Mouse (Mus musculus) spleen, adult 2 months (tissue): ENCODE results near the gene Galnt15. TPM values are rescaled to one million over a fixed set of nuclear protein-coding genes. Genes with fewer than 3 reads are reported as not detected.

ENCODE experiments used
- DNase-seq, 2 experiments: peaks; one replicate each; pipeline versions ENCODE4 v3.0.0 to v3.0.0-alpha.2; 2012 to 2021; ENCODE audit warnings: low spot score in 2 of 2, low read depth in 1 of 2
- H3K27ac ChIP-seq: fragments of 200-500 bp; 2 replicates; pipeline ENCODE4 v1.5.1; 2012; ENCODE audit warnings: low read length, inconsistent platforms; ENCODE audit not compliant: insufficient read depth
- H3K27me3 ChIP-seq: fragments of 200-500 bp; 2 replicates; pipeline ENCODE4 v1.6.1; 2012; ENCODE audit warnings: mild to moderate bottlenecking, moderate library complexity, low read length, inconsistent platforms; ENCODE audit not compliant: control insufficient read depth, insufficient read depth
- H3K36me3 ChIP-seq: fragments of 200-500 bp; 2 replicates; pipeline ENCODE4 v1.6.1; 2012; ENCODE audit warnings: mild to moderate bottlenecking, low read length, inconsistent platforms; ENCODE audit not compliant: control insufficient read depth, insufficient read depth
- H3K4me1 ChIP-seq: fragments of 200-500 bp; 2 replicates; pipeline ENCODE4 v1.6.1; 2011; ENCODE audit warnings: inconsistent platforms; ENCODE audit not compliant: control insufficient read depth, insufficient read depth, insufficient read length
- H3K4me3 ChIP-seq: fragments of 200-500 bp; 2 replicates; pipeline ENCODE4 v1.5.1; 2011; ENCODE audit warnings: mild to moderate bottlenecking, inconsistent platforms; ENCODE audit not compliant: insufficient read depth, insufficient read length; ENCODE audit errors: extremely low read depth
- CTCF ChIP-seq: fragments of 200-500 bp; IDR thresholded peaks from 2 replicates; pipeline ENCODE4 v1.5.1; 2011; ENCODE audit warnings: mild to moderate bottlenecking, inconsistent platforms; ENCODE audit not compliant: insufficient read depth, insufficient read length, insufficient replicate concordance; ENCODE audit errors: extremely low read depth
- POLR2A ChIP-seq: fragments of 200-500 bp; IDR thresholded peaks from 2 replicates; pipeline ENCODE4 v1.6.1; 2011; ENCODE audit warnings: low read depth, low read length, inconsistent platforms
- whole genome bisulfite sequencing: fragments of 180-500 bp; shearing (Covaris S2); methylation state at CpG from one replicate; pipeline ENCODE4 v1.1.7; 2018; 5-methylcytosine and 5-hydroxymethylcytosine counted together
- polyA plus RNA-seq: library from polyadenylated mRNA; depleted of rRNA; stranded (reverse); fragments of >200 nt; gene quantifications from 2 replicates; pipeline ENCODE4 v1.2.3, GENCODE M21; 2012; rRNA removed

Gene Galnt15
- polyA plus RNA-seq, 1 experiment = 0.75 TPM

GRCm38 (mm10) chr14:32095646-32096045, 66.9 kb downstream of the Galnt15 start:
- no peaks in the 10 kb centered on the region for H3K4me1 ChIP-seq
- TF ChIP-seq POLR2A = no peak
- H3K36me3 ChIP-seq = peaks cover 32% of the 10 kb centered on the region
- no peak for DNase-seq
- H3K27ac ChIP-seq = no peak overlapping the region
- no peak overlapping the region for H3K4me3 ChIP-seq
- no peaks in the 10 kb centered on the region for H3K27me3 ChIP-seq
- 94% methylated on average over 5 of the region's 5 CpGs for WGBS

- Histone ChIP-seq H3K36me3 (peaks cover 32% of the 10 kb centered on the region), H3K4me3 (no peak overlapping the region), H3K27ac (no peak overlapping the region), H3K4me1 (no peaks in the 10 kb centered on the region), H3K27me3 (no peaks in the 10 kb centered on the region)
- no peak for DNase-seq
- TF ChIP-seq CTCF (no peak), POLR2A (no peak)
- WGBS = 87% methylated on average over 5 of the region's 5 CpGs
Observed at GRCm38 (mm10) chr14:32096740-32097139, 68.0 kb downstream of the Galnt15 start.

- TF ChIP-seq CTCF = no peak
- TF ChIP-seq POLR2A = no peak
- Histone ChIP-seq H3K36me3 (peaks cover 33% of the 10 kb centered on the region), H3K4me3 (no peak overlapping the region), H3K4me1 (no peaks in the 10 kb centered on the region), H3K27ac (no peak overlapping the region), H3K27me3 (no peaks in the 10 kb centered on the region)
- no peak for DNase-seq
- WGBS = 97% methylated on average over 7 of the region's 7 CpGs
Observed at GRCm38 (mm10) chr14:32097691-32098090, 68.9 kb downstream of the Galnt15 start.

- Histone ChIP-seq H3K4me3 (no peak overlapping the region), H3K27ac (no peak overlapping the region), H3K36me3 (peaks cover 32% of the 10 kb centered on the region), H3K4me1 (no peaks in the 10 kb centered on the region), H3K27me3 (no peaks in the 10 kb centered on the region)
- DNase-seq = no peak
- TF ChIP-seq POLR2A (no peak), CTCF (no peak)
- 94% methylated on average over 3 of the region's 3 CpGs for WGBS
Observed at GRCm38 (mm10) chr14:32098951-32099350, 70.2 kb downstream of the Galnt15 start.

DNA sequence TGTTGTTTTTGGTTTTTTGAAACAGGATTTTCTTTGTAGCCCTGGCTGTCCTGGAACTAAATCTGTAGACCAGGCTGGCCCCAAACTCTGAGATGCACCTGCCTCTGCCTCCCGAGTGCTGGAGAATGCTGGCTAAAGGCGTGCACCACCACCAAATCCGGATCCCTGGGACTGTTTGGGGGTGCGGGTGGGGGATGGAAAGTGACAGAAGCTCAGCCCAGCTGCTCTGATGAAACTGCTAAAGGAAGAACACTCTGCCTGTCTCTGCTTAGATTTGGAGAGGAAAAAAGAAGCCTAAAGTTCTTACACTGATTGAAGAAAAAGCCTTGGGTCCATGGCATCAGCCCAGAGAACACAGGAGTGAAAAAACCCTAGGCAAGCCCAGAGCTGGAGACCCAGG, 74.8 kb downstream of the Galnt15 start:
- H3K4me1 ChIP-seq = no peaks in the 10 kb centered on the region
- no peak overlapping the region for H3K27ac ChIP-seq
- 94% methylated on average over 4 of the region's 4 CpGs for WGBS
- DNase-seq = no peak
- no peaks in the 10 kb centered on the region for H3K27me3 ChIP-seq
- peaks cover 15% of the 10 kb centered on the region; the same call in 1 of the 2 replicates for H3K36me3 ChIP-seq
- H3K4me3 ChIP-seq = no peak overlapping the region
- no peak for TF ChIP-seq POLR2A
- no peak for TF ChIP-seq CTCF

DNA sequence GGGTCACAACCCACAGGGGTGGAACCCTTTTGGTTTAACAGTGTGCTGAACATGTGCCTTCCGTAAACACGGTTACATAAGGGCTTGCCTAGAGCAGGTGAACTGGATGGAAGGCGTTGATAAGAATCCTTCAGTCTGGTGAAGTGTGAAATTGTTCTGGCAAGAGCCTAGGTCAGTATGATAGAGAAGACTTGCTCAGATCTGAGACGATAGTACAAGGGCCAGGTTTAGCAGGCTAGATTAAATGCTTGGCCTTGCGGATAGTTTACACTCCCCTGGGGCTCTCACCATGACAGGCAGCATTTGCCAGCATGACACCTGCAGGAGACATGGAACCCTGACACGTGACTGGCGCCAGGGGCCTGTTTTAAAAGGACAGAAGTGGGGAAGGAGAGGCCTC, 76.9 kb downstream of the Galnt15 start:
- TF ChIP-seq CTCF = no peak
- TF ChIP-seq POLR2A = no peak
- WGBS = 74% methylated on average over 7 of the region's 7 CpGs
- no peak overlapping the region for H3K27ac ChIP-seq
- H3K36me3 ChIP-seq = peaks cover 4% of the 10 kb centered on the region; the same call in 1 of the 2 replicates
- H3K27me3 ChIP-seq = no peaks in the 10 kb centered on the region
- H3K4me3 ChIP-seq = no peak overlapping the region
- H3K4me1 ChIP-seq = no peaks in the 10 kb centered on the region
- no peak for DNase-seq

GRCm38 (mm10) chr14:32106911-32107310, 78.1 kb downstream of the Galnt15 start:
- H3K36me3 ChIP-seq = peaks cover 4% of the 10 kb centered on the region; the same call in 1 of the 2 replicates
- H3K4me3 ChIP-seq = no peak overlapping the region
- no peaks in the 10 kb centered on the region for H3K27me3 ChIP-seq
- WGBS = 88% methylated on average over 4 of the region's 4 CpGs
- TF ChIP-seq CTCF = no peak
- TF ChIP-seq POLR2A = no peak
- no peaks in the 10 kb centered on the region for H3K4me1 ChIP-seq
- H3K27ac ChIP-seq = no peak overlapping the region
- no peak for DNase-seq

Other genes starting within 250 kb of the Galnt15 start
- 1.8 and 2.7 TPM in 2 replicates for gene Ankrd28, start 198.3 kb upstream of the Galnt15 start, polyA plus RNA-seq
- gene Oxnad1, start 56.4 kb downstream of the Galnt15 start, polyA plus RNA-seq = 6.6 and 8.7 TPM in 2 replicates
- 8.3 and 10.1 TPM in 2 replicates for gene Dph3, start 56.7 kb downstream of the Galnt15 start, polyA plus RNA-seq
- gene Msmb, start 113.0 kb downstream of the Galnt15 start, polyA plus RNA-seq = not detected in 2 replicates
- gene Ncoa4, start 130.9 kb downstream of the Galnt15 start, polyA plus RNA-seq = 34.1 and 45.2 TPM in 2 replicates
- 64.2 and 95.8 TPM in 2 replicates for gene Timm23, start 172.9 kb downstream of the Galnt15 start, polyA plus RNA-seq
- gene Parg, start 173.0 kb downstream of the Galnt15 start, polyA plus RNA-seq = 3.7 and 4.3 TPM in 2 replicates